Mouse (Mus musculus): ENCODE measurements around the gene Sema5a. TPM values are rescaled to one million over a fixed set of nuclear protein-coding genes. Genes with fewer than 3 reads are reported as not detected.

Sema5a gene
- polyA plus RNA-seq, 1 experiment from 2014 or later: 21.0 TPM

DNA sequence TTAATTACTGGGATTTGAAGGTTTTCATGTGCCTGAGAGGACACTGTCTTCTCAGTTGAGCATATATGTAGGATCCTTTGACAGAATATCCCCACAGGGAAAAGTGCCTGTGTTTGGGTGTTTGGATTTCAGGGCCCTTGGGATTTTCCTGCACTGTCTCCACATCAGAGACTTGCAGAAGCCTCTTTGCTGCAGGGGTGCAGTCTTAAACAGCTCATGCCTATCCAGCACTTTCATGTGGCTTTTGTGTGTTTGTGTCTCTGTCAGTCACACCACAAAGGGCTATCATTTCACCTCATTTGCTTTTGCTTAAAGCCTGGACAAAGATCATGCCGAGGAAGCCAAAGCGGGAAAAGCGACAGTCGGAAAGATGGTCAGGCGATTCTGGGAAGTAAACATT, 108.9 kb downstream of the Sema5a start:
- DNase-seq (ENCODE audit: low spot score) (no peak), ATAC-seq (replicated peaks; ENCODE audit: low FRiP score, low read depth) (no peak)
- no peaks in the 10 kb centered on the region for H3K4me1 ChIP-seq (replicated peaks; ENCODE audit: insufficient read depth, low read length)
- H3K27me3 ChIP-seq (ENCODE audit: insufficient read depth, low read length): no peaks in the 10 kb centered on the region
- no peaks in the 10 kb centered on the region for H3K9me3 ChIP-seq (replicated peaks; ENCODE audit: low read length)
- WGBS: 80% methylated on average over 5 of the region's 5 CpGs
- H3K27ac ChIP-seq: no peak overlapping the region
- H3K9ac ChIP-seq (ENCODE audit: low read depth, low read length): no peak overlapping the region
- no peak overlapping the region for H3K4me2 ChIP-seq (ENCODE audit: low read length)
- no peaks in the 10 kb centered on the region for H3K36me3 ChIP-seq (ENCODE audit: insufficient read depth, low read length)
- no peak overlapping the region for H3K4me3 ChIP-seq (replicated peaks; ENCODE audit: low read depth, low read length)
- no peak for TF ChIP-seq CTCF (IDR thresholded peaks at IDR 0.05; ENCODE audit: low read depth)

GRCm38 (mm10) chr15:32356805-32357204, 112.2 kb downstream of the Sema5a start:
- Histone ChIP-seq H3K4me3 (replicated peaks; ENCODE audit: low read depth, low read length) (no peak overlapping the region), H3K36me3 (ENCODE audit: insufficient read depth, low read length) (no peaks in the 10 kb centered on the region), H3K4me2 (ENCODE audit: low read length) (no peak overlapping the region), H3K9me3 (replicated peaks; ENCODE audit: low read length) (no peaks in the 10 kb centered on the region), H3K27me3 (ENCODE audit: insufficient read depth, low read length) (no peaks in the 10 kb centered on the region), H3K27ac (no peak overlapping the region), H3K4me1 (replicated peaks; ENCODE audit: insufficient read depth, low read length) (no peaks in the 10 kb centered on the region), H3K9ac (ENCODE audit: low read depth, low read length) (no peak overlapping the region)
- 46% methylated on average over 5 of the region's 5 CpGs for WGBS
- no peak for TF ChIP-seq CTCF (IDR thresholded peaks at IDR 0.05; ENCODE audit: low read depth)
- DNase-seq (ENCODE audit: low spot score) (no peak), ATAC-seq (replicated peaks; ENCODE audit: low FRiP score, low read depth) (no peak)

DNA sequence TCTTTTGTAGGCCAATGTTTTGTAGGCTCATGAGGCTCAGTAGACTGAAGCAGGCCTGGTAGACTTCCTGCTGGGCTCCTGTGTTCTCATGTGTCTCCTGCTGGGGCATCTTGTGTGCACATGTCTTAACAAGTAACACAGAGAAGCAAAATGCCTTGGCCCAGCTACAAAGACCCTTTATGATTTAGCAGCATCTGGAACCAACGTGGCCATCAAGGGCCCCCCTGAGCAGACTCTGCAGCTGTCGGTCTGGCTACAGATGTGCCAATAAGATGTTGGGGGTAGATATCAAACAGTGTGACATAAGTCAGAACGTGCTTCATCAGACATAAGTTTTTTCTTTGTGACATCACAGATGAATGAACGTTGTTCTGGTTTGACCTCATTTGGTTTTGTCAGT, 123.2 kb downstream of the Sema5a start:
- H3K36me3 ChIP-seq (ENCODE audit: insufficient read depth, low read length): no peaks in the 10 kb centered on the region
- H3K9ac ChIP-seq (ENCODE audit: low read depth, low read length): no peak overlapping the region
- H3K4me1 ChIP-seq (replicated peaks; ENCODE audit: insufficient read depth, low read length): no peaks in the 10 kb centered on the region
- H3K4me2 ChIP-seq (ENCODE audit: low read length): no peak overlapping the region
- no peak for TF ChIP-seq CTCF (IDR thresholded peaks at IDR 0.05; ENCODE audit: low read depth)
- 74% methylated on average over 4 of the region's 4 CpGs for WGBS
- DNase-seq (ENCODE audit: low spot score) (no peak), ATAC-seq (replicated peaks; ENCODE audit: low FRiP score, low read depth) (no peak)
- H3K27ac ChIP-seq: no peak overlapping the region
- no peaks in the 10 kb centered on the region for H3K27me3 ChIP-seq (ENCODE audit: insufficient read depth, low read length)
- no peaks in the 10 kb centered on the region for H3K9me3 ChIP-seq (replicated peaks; ENCODE audit: low read length)
- H3K4me3 ChIP-seq (replicated peaks; ENCODE audit: low read depth, low read length): no peak overlapping the region

DNA sequence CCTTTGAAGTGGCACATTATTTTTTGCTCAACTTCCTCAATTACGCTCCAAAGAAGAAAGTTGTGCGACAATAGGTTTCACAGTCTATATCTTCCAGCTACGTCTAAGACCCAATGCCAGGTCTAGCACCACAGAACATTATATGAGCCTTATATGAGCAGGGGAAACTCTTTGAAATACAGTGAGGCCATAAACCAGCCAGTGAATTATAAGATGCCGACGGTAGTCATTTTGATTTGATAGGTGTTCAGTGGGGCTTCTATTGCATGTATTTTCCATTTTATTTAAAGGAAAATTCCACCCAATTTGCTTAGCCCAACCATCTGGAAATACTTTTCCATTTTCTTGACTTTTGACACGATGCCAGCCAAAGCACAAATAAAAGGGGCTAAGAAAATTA, 126.3 kb downstream of the Sema5a start:
- DNase-seq (ENCODE audit: low spot score) (no peak), ATAC-seq (replicated peaks; ENCODE audit: low FRiP score, low read depth) (no peak)
- no peaks in the 10 kb centered on the region for H3K36me3 ChIP-seq (ENCODE audit: insufficient read depth, low read length)
- 82% methylated on average over 6 of the region's 6 CpGs for WGBS
- H3K9me3 ChIP-seq (replicated peaks; ENCODE audit: low read length): no peaks in the 10 kb centered on the region
- no peaks in the 10 kb centered on the region for H3K27me3 ChIP-seq (ENCODE audit: insufficient read depth, low read length)
- H3K4me1 ChIP-seq (replicated peaks; ENCODE audit: insufficient read depth, low read length): no peaks in the 10 kb centered on the region
- no peak overlapping the region for H3K4me3 ChIP-seq (replicated peaks; ENCODE audit: low read depth, low read length)
- H3K9ac ChIP-seq (ENCODE audit: low read depth, low read length): no peak overlapping the region
- TF ChIP-seq CTCF (IDR thresholded peaks at IDR 0.05; ENCODE audit: low read depth): no peak
- no peak overlapping the region for H3K27ac ChIP-seq
- H3K4me2 ChIP-seq (ENCODE audit: low read length): no peak overlapping the region

GRCm38 (mm10) chr15:32371385-32371784, 126.8 kb downstream of the Sema5a start:
- no peak overlapping the region for H3K9ac ChIP-seq (ENCODE audit: low read depth, low read length)
- no peak for TF ChIP-seq CTCF (IDR thresholded peaks at IDR 0.05; ENCODE audit: low read depth)

DNA sequence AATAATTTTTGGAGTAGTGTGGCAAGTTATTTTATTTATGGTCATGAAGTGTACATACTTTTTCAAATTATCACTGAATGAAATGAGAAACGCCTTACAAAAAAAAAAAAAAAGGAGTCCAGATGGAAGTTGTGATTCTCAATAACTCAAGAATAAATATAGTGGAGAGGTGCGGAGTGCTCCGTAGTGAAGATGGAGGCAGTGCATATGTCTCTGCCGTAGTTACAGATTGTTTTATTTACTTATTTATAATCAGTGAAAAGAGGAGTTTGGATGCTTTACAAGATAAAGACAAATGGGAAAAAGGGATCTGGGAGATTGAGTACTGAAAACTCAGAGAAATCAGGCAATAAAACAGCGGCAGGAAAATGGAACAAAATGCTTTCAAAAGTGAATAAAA, 131.7 kb downstream of the Sema5a start:
- Histone ChIP-seq H3K9me3 (replicated peaks; ENCODE audit: low read length) (no peaks in the 10 kb centered on the region), H3K4me3 (replicated peaks; ENCODE audit: low read depth, low read length) (no peak overlapping the region), H3K27ac (no peak overlapping the region), H3K27me3 (ENCODE audit: insufficient read depth, low read length) (no peaks in the 10 kb centered on the region), H3K9ac (ENCODE audit: low read depth, low read length) (no peak overlapping the region), H3K36me3 (ENCODE audit: insufficient read depth, low read length) (no peaks in the 10 kb centered on the region), H3K4me1 (replicated peaks; ENCODE audit: insufficient read depth, low read length) (no peaks in the 10 kb centered on the region), H3K4me2 (ENCODE audit: low read length) (no peak overlapping the region)
- no peak for DNase-seq (ENCODE audit: low spot score)
- ATAC-seq (replicated peaks; ENCODE audit: low FRiP score, low read depth): no peak
- WGBS: 78% methylated on average over 5 of the region's 5 CpGs
- TF ChIP-seq CTCF (IDR thresholded peaks at IDR 0.05; ENCODE audit: low read depth): no peak

More at GRCm38 (mm10) chr15:32371385-32371784, 126.8 kb downstream of the Sema5a start:
- Histone ChIP-seq H3K27me3 (ENCODE audit: insufficient read depth, low read length) (no peaks in the 10 kb centered on the region), H3K4me1 (replicated peaks; ENCODE audit: insufficient read depth, low read length) (no peaks in the 10 kb centered on the region), H3K4me3 (replicated peaks; ENCODE audit: low read depth, low read length) (no peak overlapping the region), H3K27ac (no peak overlapping the region), H3K9me3 (replicated peaks; ENCODE audit: low read length) (no peaks in the 10 kb centered on the region), H3K36me3 (ENCODE audit: insufficient read depth, low read length) (no peaks in the 10 kb centered on the region), H3K4me2 (ENCODE audit: low read length) (no peak overlapping the region)
- ATAC-seq (replicated peaks; ENCODE audit: low FRiP score, low read depth): no peak
- 55% methylated on average over 6 of the region's 6 CpGs for WGBS
- DNase-seq (ENCODE audit: low spot score): no peak

DNA sequence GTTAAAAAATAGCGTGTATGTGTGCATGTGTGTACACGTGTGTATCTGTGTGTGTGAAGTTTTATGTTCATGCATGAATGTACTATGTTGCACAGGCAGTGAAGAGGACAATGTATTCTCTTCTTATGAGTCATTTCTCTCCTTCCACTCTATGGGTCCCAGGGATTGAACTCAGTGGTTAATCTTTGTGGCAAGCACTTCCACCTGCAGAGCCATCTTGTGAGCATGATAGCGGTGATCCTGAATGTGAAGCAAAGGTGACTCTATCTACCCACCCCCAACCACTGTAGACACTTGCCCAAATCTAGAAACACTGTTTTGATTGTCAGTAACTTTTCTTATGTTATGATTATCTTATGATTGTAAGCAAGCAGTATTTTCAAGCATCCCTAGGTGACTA, 133.2 kb downstream of the Sema5a start:
- WGBS: 95% methylated on average over 3 of the region's 3 CpGs

More for the DNA sequence above, 133.2 kb downstream of the Sema5a start:
- ATAC-seq (replicated peaks; ENCODE audit: low FRiP score, low read depth): no peak
- Histone ChIP-seq H3K9ac (ENCODE audit: low read depth, low read length) (no peak overlapping the region), H3K36me3 (ENCODE audit: insufficient read depth, low read length) (no peaks in the 10 kb centered on the region), H3K4me2 (ENCODE audit: low read length) (no peak overlapping the region), H3K4me1 (replicated peaks; ENCODE audit: insufficient read depth, low read length) (no peaks in the 10 kb centered on the region), H3K27me3 (ENCODE audit: insufficient read depth, low read length) (no peaks in the 10 kb centered on the region), H3K4me3 (replicated peaks; ENCODE audit: low read depth, low read length) (no peak overlapping the region), H3K9me3 (replicated peaks; ENCODE audit: low read length) (no peaks in the 10 kb centered on the region), H3K27ac (no peak overlapping the region)
- DNase-seq (ENCODE audit: low spot score): no peak
- no peak for TF ChIP-seq CTCF (IDR thresholded peaks at IDR 0.05; ENCODE audit: low read depth)
